Mouse (Mus musculus) R1 (cell line): ENCODE results near the gene Fth1.
A peak's percentile ranks its signal among the peaks of the same experiment; 100 is the strongest.
"Not testable (repeated sequence)": the region's sequence is repeated elsewhere in the genome, so short reads cannot be mapped to it uniquely, and the experiment has no call there.

Experiments
- DNase-seq: peaks from one replicate; pipeline ENCODE4 v3.0.0-alpha.2; 2018; ENCODE audit warnings: low read depth, low spot score

Fth1 gene

DNA sequence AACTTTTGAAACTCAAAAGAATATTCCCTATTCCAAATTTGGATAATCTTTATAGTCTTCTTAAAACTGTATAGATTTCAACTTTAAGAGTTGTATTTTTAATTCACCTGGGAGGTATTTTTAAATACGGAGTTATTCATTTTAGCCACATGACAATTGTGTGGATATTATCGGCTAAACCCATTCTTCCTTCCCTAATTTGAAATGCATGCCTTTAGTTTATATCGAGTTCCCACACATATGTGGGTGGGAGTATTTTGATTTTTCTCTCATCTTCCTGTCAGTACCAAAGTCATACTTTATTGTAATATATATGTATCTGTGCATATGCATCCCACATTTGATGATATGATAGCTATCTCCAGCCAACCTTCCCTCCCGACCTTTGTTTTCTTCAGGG is at the start of gene Fth1:
Gene Fth1 (plus strand): TSS at position 341 of the 400 bp plus-strand sequence.
- DNase-seq = no peak

DNA sequence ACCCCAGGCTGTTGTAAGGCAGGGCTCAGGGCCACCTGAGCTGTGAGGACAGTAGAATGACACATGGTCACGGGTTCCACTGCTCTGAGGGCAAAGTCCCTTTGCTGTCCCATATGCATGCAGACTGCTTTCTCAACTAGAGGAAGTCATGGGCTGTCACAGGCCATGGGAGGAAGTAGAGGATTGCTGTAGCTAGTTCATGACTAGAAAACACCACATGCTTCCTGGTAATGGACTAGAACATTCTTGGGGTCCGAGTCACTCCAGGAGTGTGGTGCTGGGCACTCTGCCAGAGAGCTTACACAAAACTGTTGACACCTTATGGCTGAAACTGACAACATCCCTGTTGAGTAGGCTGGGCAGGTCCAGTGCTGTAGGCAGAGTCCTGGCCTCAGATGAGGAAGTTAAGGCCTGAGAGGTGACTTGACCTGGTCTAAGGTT is 49.2 kb upstream of the Fth1 start:
- DNase-seq = not testable (repeated sequence)

DNA sequence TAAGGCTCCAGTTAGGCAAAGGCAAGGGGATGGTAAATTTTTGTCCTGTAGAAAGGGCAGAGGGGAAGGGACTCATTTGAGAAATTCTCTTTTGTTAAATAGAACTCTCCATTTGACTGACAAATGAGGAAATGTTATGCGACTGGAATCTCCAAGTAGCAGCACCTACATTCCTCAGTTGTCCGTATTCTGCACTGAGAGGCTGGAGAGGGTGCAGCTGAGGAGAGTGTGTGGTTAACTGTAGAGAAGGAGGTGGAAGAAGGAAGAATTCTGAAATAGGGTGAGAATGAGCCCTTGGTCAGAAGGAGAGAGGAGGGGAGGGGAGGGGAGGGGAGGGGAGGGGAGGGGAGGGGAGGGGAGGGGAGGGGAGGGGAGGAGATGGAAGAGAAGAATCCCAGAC is 46.5 kb upstream of the Fth1 start:
- DNase-seq = peak; percentile 40

DNA sequence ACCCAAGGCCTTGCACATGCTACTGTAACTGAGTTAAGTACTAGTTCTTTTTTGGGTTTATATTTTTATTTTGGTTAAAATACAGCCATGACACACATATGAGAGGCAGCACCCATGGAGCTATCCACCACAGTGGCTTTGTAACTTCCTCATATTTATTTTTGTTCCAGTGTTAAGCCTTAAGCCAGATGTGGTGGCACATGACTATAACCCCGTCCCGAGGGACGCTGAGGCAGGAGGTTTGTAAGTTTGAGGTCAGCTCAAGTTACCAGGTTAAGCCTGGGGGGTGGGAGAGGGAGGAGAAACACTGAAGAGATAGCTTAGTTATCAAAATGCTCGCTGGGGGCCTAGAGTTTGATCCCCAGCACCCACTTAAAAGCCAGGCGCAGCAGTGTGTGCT is 43.8 kb upstream of the Fth1 start:
- DNase-seq = no peak

DNA sequence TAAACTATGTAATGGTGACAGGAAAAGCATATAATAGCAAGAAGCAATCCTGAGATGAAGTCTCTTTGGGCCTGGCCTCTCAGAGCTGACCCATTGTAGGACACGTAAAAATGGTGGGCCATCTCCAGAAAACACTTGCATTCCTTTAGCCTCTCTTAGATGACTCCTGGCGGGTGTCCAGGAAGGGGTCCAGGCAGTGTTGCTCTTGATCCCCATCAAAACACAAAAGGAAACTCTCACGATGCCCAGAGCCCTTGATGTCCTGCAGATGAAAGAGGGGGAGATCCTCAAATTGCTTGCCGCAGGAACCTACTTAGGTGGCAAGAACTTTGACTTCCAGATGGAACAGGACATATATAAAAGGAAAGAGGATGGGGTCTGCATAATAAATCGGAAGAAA is 43.0 kb upstream of the Fth1 start:
- no peak for DNase-seq

DNA sequence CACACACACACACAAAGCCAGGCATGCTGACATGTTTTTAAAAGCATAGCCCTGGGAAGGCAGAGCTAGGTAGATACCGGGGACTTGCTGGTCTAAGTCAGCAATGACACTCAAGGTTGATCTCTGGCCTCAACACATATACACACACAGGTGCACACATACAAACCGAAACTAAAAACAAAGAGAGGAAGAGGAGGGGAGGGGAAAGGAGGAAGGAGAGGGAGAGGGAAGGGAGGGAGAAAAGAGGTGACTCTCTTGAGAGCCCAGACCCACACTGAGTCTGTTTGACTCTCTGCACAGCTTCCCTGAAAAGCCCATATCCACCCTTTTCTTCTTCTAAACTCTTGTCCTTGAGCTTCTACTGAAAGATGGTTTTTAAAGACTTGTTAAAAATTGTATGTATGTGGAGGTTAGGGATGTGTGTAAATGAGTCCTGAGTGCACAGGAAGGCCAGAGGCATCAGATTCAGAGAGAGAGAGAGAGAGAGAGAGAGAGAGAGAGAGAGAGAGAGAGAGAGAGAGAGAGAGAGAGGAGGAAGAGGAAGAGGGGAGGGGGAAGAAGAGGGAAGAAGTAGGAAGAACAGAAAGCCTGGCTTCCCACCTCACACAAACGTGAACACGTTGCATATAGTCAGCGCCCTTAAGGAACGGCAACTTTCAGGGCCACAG is 42.1 kb upstream of the Fth1 start:
- no peak for DNase-seq

DNA sequence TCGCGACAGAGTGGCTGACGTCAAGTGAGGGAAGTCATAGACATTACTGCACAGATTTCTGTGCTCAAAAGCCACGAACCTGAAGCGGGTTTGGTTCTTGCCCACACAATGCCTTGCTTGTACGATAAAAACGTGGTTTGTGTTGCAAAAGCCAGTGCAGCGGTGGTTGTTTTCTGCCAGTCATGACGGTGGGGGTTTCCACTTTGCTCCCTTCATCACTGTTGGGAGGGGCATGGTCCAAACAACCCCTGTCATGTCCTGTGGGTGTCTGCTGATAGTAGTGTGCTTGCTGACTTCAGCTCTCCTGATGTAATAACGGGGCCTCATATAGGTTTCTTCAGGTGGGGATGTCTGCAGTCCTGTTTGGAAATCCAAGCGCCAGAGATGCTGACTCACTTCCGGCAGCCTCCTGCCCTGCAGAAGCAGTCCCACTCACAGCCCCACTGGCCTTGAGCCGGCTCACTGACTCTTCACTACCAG is 41.5 kb upstream of the Fth1 start:
- DNase-seq = peak; percentile 35

DNA sequence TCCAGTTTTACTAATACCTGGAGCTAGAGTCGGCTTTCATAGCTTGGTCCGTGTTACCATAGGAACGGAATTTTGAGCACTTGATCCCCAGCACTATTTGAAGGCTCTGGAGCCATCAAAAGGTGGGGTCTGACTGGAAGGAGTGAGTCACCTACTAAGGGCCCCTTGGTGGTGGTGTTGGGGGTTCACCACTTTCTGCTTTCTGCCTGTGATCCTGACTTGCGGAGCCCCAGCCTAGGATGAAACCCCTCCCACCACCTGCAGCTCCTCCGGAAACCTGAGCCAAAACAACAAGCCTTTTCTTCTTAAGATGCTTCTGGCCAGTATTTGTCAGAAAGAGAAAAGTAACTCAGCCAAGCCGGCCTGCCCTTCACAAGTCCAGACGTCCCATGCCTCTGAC is 40.6 kb upstream of the Fth1 start:
- DNase-seq = peak; percentile 49

DNA sequence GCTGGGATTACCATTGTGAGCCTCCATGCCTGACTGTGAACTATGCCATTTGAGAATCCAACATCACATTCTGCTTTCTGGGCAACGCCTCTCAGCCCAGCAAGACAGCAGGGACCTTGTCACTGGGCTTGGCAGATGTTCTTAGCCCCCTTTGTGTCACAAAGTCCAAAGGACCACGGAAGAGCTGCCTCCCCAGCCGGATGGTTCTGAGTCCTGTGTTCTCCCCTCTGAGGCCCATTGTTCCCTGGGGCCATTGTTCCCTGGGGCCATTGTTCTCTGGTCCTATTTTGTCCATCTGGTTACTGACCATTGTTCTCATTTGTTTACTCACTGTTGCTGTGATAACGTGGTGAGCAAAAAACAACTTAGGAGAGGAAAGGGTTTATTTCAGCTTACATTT is 39.5 kb upstream of the Fth1 start:
- peak; percentile 22 for DNase-seq

DNA sequence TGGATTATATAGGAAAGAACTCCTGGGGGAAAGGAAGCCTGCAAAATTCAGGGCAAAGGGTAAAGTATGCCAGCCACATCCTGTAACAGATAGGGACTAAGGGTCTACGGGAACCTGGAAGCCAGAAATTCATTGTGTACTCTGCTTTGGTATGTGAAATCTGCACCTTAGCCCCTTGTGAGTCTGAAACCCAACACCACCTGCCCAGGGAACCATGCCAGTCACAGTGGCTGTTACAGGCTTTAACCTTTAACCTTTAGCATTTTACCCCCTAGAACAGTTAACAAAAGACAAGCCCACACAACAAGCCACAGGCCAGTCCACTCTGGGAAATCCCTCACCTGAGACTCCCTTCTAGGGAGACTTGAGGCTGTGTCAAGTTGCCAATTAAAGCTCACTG is 38.6 kb upstream of the Fth1 start:
- no peak for DNase-seq

DNA sequence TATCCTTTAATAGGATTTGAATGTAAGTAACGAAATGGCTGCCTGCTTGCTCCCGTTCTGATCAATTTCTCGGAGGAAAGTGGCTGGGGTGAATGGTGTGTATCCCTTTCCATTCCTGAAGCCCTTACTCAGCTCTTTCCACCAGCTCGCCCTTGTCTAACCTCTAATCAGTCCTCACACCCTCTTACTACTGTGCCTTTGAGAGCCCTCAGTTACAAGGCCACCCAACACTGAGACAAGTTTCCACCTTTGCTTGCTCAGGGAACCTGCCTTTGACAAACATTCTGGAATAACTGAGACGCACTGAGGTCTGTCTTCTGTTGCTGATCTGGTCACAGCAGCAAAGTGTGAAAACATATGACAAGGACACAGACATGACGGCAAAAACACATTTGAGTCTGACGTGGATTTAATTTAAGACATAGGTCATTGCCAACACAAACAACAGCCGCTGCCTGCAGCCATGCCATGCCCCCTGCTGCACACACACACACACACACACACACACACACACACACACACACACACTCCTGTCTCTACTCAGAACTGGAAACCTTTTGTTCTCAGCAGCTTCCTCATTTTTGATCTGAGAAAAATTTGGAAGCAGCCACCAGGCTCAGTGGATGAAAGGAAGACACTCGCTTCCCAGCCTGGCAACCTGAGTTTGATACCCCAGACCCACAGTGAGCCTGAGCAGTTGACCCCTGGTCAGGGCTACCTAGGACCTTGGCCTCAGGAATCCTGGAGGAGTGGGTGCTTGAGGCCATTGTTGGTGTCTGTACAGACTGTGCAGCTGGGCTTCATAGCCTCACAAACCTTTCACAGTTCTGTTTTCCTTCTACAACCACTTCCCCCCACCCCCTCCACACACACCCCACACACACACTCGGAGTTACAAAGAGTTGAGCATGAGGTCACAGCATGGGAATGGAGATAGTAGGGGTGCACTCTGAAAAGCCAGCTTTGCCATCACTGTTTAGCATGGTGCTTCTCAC is 37.6 kb upstream of the Fth1 start:
- DNase-seq = no peak

DNA sequence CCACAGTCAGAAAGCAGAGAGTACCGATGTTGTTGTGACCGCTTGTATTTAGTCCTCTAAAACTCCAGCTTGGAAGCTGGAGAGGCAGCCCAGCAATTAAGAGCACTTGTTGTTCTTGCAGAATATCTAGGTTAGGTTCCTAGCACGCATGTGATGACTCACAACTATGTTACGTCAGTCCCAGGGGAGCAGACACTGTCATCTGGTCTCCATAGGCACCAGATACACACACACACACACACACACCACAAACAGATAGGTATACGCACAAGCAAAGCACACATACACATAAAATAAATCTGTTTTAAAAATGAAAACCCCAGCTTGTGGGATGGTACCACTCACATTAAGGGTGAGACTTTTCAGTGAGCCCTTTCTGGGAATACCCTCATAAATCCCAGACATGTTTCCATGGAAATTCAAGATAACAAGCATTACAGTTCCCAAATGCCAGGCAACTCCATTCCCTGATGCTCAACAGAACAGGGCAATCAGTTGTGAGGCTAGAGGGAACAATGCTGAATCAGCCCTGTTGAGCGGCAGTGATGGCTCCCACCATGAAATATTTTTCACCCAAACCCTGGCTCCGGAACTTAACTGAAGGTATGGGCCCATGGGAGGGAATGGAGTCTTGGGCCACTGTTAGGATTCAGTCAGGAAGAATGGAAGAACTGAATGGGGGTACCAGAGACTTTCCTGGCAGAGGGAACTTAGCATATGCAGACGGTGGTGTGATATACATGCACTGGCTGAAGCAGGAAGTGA is 34.4 kb upstream of the Fth1 start:
- no peak for DNase-seq

DNA sequence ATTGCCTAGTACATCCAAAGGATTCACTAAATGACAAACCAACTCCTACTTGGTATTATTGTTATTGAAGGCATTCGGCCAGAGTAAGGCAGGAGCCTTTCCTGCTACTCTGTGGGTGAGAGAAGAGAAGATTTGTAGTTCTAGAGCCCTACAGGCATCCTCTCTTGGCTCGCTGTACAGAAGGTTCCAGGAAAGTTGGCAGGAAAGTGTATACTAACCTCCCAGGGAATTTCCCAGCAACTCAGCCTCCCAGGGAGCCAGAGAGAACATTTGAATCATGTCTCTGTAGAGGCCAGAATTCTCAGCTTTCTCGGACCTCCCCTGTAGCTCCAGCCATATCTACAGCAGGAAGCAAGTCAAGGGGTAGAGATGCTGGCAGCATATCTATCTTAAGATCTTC is 33.4 kb upstream of the Fth1 start:
- DNase-seq = no peak

DNA sequence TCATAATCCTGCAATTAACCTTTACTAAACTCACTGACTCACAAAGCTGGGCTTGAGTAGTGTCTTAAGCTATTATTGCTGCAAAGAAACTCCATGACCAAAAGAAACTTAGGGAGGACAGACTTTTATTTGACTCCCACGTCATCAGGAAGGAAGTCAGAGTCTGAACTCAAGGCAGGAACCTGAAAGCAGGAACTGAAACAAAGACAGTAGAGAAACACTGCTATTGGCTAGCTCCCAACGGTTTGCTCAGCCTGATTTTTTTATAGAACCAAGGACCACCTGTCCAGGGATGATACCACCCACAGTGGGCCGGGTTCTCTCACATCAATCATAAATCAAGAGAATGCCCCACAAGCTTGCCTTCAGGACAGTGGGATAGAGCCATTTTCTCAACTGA is 28.0 kb upstream of the Fth1 start:
- no peak for DNase-seq

DNA sequence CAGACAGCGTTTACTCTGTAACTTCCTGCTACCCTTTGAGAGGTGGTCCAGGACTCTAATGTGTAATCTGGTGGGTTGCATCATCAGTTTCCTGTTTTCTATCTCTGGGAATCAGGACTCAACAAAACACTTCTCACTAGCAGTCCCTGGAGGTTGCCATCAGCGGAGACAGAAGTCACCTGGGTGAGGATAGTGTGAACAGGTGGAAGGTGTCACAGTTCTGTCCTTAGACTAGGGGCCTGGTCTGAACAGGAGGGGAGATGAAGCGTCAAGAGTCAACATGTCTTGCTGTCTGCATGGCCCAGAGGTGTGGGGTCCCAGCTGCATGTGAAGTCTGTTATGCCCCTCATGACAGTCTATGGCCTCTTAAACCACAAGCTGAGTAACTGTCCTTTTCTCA is 27.5 kb upstream of the Fth1 start:
- no peak for DNase-seq

DNA sequence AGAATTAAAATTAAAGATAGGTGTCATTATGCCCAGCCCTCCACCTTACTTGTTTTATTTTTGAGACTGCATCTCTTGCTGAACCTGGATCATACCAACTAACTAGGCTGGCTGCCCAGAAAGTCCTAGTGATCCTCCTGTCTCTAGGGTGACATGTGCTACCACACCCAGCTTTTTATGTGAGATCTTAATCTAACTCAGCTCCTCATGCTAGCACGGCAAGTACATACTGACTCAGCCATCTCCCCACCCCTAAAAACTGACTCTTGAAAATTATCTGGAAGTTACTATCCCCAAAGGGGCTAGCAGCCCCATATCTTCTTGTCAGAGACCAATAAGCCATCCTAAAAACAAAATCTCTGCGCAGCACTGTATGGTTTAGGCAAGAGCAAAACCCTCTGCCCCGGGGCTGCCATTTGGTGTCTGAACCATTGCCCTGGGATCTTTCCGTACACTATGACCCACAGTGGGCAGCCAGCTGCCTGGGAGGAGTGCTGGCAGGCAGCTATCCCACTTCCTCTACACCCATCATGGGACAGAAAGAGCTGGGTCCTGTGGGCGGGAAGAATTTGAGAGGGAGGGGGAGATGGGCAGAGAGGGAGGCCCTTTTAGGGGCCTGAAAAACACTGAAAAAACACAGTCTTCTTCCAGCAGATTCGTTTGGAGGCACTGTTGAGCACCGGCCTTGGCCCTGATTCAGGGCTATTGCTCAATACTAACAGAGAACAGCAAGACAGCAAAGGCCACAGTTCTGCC is 26.2 kb upstream of the Fth1 start:
- DNase-seq = no peak

DNA sequence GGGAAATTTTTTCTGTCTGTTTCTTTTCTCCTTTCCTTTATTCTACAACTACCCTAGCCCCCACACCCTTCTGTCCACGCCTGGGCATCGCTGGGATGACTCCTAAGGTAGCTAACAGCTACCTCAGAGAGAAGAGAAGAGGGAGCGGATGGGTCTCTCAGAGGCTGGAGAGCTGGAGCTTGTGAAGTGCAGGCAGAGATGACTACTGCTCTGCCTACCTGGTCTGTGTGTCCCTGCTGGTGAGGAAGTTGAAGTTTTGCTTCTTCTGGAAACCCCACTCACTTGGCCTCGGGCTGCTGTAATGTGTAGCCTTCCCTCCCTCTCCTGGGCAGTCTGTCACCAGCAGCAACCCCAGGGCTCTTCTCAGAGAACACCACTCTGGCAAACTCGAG is 25.6 kb upstream of the Fth1 start:
- DNase-seq = no peak

DNA sequence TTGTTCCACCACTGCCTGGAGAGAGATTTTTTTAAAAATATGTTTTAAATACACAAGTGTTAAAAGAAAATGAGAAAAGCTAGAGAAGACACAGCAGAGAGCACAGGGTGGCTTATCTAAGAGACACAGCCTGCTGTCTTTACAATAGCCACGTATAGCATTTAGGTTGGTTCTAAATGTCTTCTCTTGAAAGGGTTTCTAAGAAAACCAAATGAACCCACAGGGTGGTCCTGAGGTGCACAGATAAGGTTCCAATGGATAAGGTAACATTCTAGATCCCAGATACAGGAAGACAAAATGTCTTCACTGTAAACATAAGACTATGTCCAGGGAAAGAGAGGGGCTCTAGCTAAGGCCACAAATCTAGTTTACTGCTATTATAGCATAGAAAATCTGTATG is 25.0 kb upstream of the Fth1 start:
- no peak for DNase-seq

DNA sequence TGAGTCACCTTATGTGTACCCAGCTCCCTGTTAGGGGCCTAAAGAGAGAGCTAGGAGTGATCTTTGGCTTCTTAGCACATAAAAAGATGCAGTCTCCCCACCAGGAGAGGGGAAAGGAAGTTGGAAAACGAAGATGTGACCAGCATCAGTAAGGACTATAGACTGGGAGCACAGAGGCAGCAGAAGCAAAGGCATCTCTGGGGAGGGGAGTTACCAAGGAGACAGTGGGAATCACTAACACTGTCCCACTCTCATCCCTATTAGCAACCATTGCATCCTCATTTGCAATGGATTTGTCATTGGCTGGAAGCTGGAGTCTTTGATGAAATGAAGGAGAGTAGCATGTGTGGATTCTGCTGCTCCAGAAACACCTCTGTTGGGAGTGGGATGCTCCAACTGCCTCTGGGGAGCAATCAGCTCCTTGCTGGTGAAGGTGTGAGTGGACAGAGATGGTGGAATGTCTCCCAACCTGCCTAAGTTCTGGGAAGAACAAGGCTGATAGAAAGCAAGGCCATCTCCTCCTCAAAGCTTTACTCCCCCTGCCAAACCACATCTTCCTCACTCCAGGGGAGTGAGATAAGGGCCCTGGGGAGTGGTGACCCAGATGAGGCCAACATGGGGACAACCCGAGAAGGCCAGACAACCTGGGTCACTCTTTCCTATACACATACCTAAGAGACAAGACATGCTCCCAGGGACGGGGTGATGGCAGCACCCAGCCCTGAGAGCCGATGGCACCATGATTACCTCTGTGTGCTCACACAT is 23.6 kb upstream of the Fth1 start:
- no peak for DNase-seq

DNA sequence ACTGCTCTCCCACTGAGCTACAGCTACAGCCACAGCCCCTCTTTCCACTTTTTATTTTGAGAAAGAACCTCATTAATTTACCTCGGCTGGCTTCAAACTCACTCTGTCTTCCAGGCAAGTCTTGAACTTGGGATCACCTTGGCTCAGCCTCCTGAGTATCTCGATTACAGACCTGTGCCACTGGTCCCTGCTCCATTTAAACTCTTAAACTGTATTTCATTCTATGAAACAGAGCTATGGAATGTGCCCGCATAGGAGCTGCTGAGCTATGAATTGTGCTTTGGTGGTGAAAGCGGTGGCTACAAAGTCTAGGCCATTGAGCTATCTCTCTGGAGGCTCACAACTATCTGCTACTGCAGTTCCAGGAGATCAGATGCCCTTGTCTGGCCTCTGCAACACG is 22.4 kb upstream of the Fth1 start:
- no peak for DNase-seq

DNA sequence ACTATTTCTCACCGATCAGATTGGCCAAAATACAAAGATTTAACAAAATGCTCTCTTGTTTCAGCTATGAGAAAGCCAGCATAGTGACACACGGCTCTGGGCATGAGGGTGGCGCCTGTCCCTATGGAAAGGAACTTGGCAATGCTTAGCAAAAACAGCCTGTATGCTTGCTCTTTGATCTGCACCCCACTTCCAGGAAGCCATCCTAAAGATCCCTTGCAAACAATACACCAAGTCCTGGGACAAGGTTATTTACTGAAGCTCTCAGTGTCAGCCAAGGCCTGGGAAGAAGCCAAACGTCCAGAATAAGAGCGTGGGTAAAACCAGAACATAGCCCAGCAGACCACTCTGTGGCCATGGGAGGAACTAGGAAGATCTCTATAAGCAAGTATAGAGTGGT is 19.6 kb upstream of the Fth1 start:
- no peak for DNase-seq
